Mouse (Mus musculus) neutrophil, adult 5-6 weeks (primary cell): ENCODE data around the gene Chrng. TPM values are rescaled to one million over a fixed set of nuclear protein-coding genes. Genes with fewer than 3 reads are reported as not detected.

Source experiments
- ATAC-seq: fragments of 151-379, 151-347 bp; 2 replicates; pipeline ENCODE4 v1.8.0; 2017; ENCODE audit warnings: mild to moderate bottlenecking, moderate TSS enrichment; ENCODE audit not compliant: insufficient number of reproducible peaks, poor library complexity, low FRiP score, severe bottlenecking; ENCODE audit errors: extremely low read depth
- total RNA-seq: library from RNA; stranded (forward); fragments of 200-1000 nt; gene quantifications from 2 replicates; pipeline ENCODE4 v1.2.3, GENCODE M21; 2017

The Chrng gene
- total RNA-seq, 1 experiment from 2014 or later, result not detected

GRCm38 (mm10) chr1:87190429-87190828, 14.0 kb upstream of the Chrng start, which contains the start of gene Chrnd:
Gene Chrnd, plus strand, starts transcription at chr1:87190607.
- no peak for ATAC-seq

GRCm38 (mm10) chr1:87197296-87197695, 7.2 kb upstream of the Chrng start:
- no peak for ATAC-seq

GRCm38 (mm10) chr1:87198119-87199065, 6.1 kb upstream of the Chrng start:
- no peak for ATAC-seq

GRCm38 (mm10) chr1:87200811-87201210, 3.6 kb upstream of the Chrng start:
- no peak for ATAC-seq

- no peak for ATAC-seq
These were observed 2.6 kb upstream of the Chrng start for GRCm38 (mm10) chr1:87201848-87202247.

GRCm38 (mm10) chr1:87203779-87204178, 678 bp upstream of the Chrng start:
- ATAC-seq, result no peak

- no peak for ATAC-seq
These were observed 581 bp downstream of the Chrng start for GRCm38 (mm10) chr1:87205038-87205437.

- ATAC-seq, result no peak
These were observed 1.0 kb downstream of the Chrng start for GRCm38 (mm10) chr1:87205502-87205901.

- 0 out of 2 replicates have a peak, but pooled peaks have one; percentile 6 for ATAC-seq
These were observed 1.9 kb downstream of the Chrng start for GRCm38 (mm10) chr1:87206339-87206738.

GRCm38 (mm10) chr1:87211431-87211830, 7.0 kb downstream of the Chrng start:
- no peak for ATAC-seq

GRCm38 (mm10) chr1:87213735-87214704, 9.6 kb downstream of the Chrng start, which contains the start of gene Eif4e2:
Gene Eif4e2, plus strand, starts transcription at chr1:87213914.
- ATAC-seq, result peak; percentile 95

GRCm38 (mm10) chr1:87214748-87215147, 10.3 kb downstream of the Chrng start:
- ATAC-seq, result no peak

- no peak for ATAC-seq
These were observed 13.5 kb downstream of the Chrng start for GRCm38 (mm10) chr1:87217938-87218337.

- ATAC-seq, result no peak
These were observed 21.3 kb downstream of the Chrng start for GRCm38 (mm10) chr1:87225739-87226138.

GRCm38 (mm10) chr1:87226409-87227159, 22.1 kb downstream of the Chrng start:
- no peak for ATAC-seq

GRCm38 (mm10) chr1:87227160-87227550, 22.7 kb downstream of the Chrng start:
- ATAC-seq, result no peak

- ATAC-seq, result no peak
These were observed 26.1 kb downstream of the Chrng start for GRCm38 (mm10) chr1:87230606-87231005.

GRCm38 (mm10) chr1:87232197-87232596, 27.7 kb downstream of the Chrng start:
- ATAC-seq, result no peak

- no peak for ATAC-seq
These were observed 34.6 kb downstream of the Chrng start for GRCm38 (mm10) chr1:87239056-87239455.
